Mouse (Mus musculus): Measurements from ENCODE around the gene Myh6. TPM values are rescaled to one million over a fixed set of nuclear protein-coding genes. Genes with fewer than 3 reads are reported as not detected.

Myh6 gene
- polyA plus RNA-seq, 1 experiment = not detected

GRCm38 (mm10) chr14:54942479-54942878, 24.2 kb downstream of the Myh6 start:
- no peak overlapping the region for H3K27ac ChIP-seq (ENCODE audit: insufficient read depth, low read depth, low read length)
- H3K4me3 ChIP-seq (ENCODE audit: insufficient read depth, low read depth, low read length) = no peak overlapping the region
- H3K4me1 ChIP-seq (ENCODE audit: control insufficient read depth, insufficient read depth, low read length) = peaks cover 9% of the 10 kb centered on the region
- WGBS = 94% methylated on average over 8 of the region's 8 CpGs
- TF ChIP-seq CTCF (IDR thresholded peaks at IDR 0.05; ENCODE audit: insufficient read depth, low read depth, low read length) = no peak
- TF ChIP-seq POLR2A (IDR thresholded peaks at IDR 0.05; ENCODE audit: insufficient read depth, low read depth, low read length) = no peak

- 64% methylated on average over 13 of the region's 13 CpGs for WGBS
- Histone ChIP-seq H3K4me3 (ENCODE audit: insufficient read depth, low read depth, low read length) (no peak overlapping the region), H3K4me1 (ENCODE audit: control insufficient read depth, insufficient read depth, low read length) (peaks cover 13% of the 10 kb centered on the region), H3K27ac (ENCODE audit: insufficient read depth, low read depth, low read length) (no peak overlapping the region)
- no peak for TF ChIP-seq CTCF (IDR thresholded peaks at IDR 0.05; ENCODE audit: insufficient read depth, low read depth, low read length)
- TF ChIP-seq POLR2A (IDR thresholded peaks at IDR 0.05; ENCODE audit: insufficient read depth, low read depth, low read length) = no peak
Measured at GRCm38 (mm10) chr14:54941024-54941978, 25.4 kb downstream of the Myh6 start.

GRCm38 (mm10) chr14:54940176-54940530, 26.6 kb downstream of the Myh6 start:
- Histone ChIP-seq H3K4me3 (ENCODE audit: insufficient read depth, low read depth, low read length) (no peak overlapping the region), H3K4me1 (ENCODE audit: control insufficient read depth, insufficient read depth, low read length) (peaks cover 13% of the 10 kb centered on the region), H3K27ac (ENCODE audit: insufficient read depth, low read depth, low read length) (no peak overlapping the region)
- 81% methylated on average over 3 of the region's 3 CpGs for WGBS
- TF ChIP-seq POLR2A (IDR thresholded peaks at IDR 0.05; ENCODE audit: insufficient read depth, low read depth, low read length) = no peak

- TF ChIP-seq POLR2A (IDR thresholded peaks at IDR 0.05; ENCODE audit: insufficient read depth, low read depth, low read length) = no peak
- no peak for TF ChIP-seq CTCF (IDR thresholded peaks at IDR 0.05; ENCODE audit: insufficient read depth, low read depth, low read length)
- 68% methylated on average over 12 of the region's 12 CpGs for WGBS
- no peak overlapping the region for H3K4me3 ChIP-seq (ENCODE audit: insufficient read depth, low read depth, low read length)
- peaks cover 13% of the 10 kb centered on the region for H3K4me1 ChIP-seq (ENCODE audit: control insufficient read depth, insufficient read depth, low read length)
- H3K27ac ChIP-seq (ENCODE audit: insufficient read depth, low read depth, low read length) = no peak overlapping the region
Measured at GRCm38 (mm10) chr14:54939434-54940175, 27.1 kb downstream of the Myh6 start.

- Histone ChIP-seq H3K27ac (ENCODE audit: insufficient read depth, low read depth, low read length) (no peak overlapping the region), H3K4me1 (ENCODE audit: control insufficient read depth, insufficient read depth, low read length) (peaks cover 13% of the 10 kb centered on the region), H3K4me3 (ENCODE audit: insufficient read depth, low read depth, low read length) (no peak overlapping the region)
- TF ChIP-seq POLR2A (IDR thresholded peaks at IDR 0.05; ENCODE audit: insufficient read depth, low read depth, low read length) = no peak
- TF ChIP-seq CTCF (IDR thresholded peaks at IDR 0.05; ENCODE audit: insufficient read depth, low read depth, low read length) = no peak
- WGBS = 79% methylated on average over 15 of the region's 15 CpGs
Measured at GRCm38 (mm10) chr14:54938431-54939219, 28.1 kb downstream of the Myh6 start.

- TF ChIP-seq CTCF (IDR thresholded peaks at IDR 0.05; ENCODE audit: insufficient read depth, low read depth, low read length) (no peak), POLR2A (IDR thresholded peaks at IDR 0.05; ENCODE audit: insufficient read depth, low read depth, low read length) (no peak)
- 81% methylated on average over 16 of the region's 16 CpGs for WGBS
- Histone ChIP-seq H3K4me1 (ENCODE audit: control insufficient read depth, insufficient read depth, low read length) (peaks cover 18% of the 10 kb centered on the region), H3K4me3 (ENCODE audit: insufficient read depth, low read depth, low read length) (peak overlapping the region; percentile 9), H3K27ac (ENCODE audit: insufficient read depth, low read depth, low read length) (no peak overlapping the region)
Measured at GRCm38 (mm10) chr14:54937361-54938182, 29.2 kb downstream of the Myh6 start.

GRCm38 (mm10) chr14:54936831-54937160, 29.9 kb downstream of the Myh6 start:
- Histone ChIP-seq H3K4me3 (ENCODE audit: insufficient read depth, low read depth, low read length) (peak overlapping the region; percentile 38), H3K27ac (ENCODE audit: insufficient read depth, low read depth, low read length) (no peak overlapping the region), H3K4me1 (ENCODE audit: control insufficient read depth, insufficient read depth, low read length) (peaks cover 19% of the 10 kb centered on the region)
- 72% methylated on average over 6 of the region's 6 CpGs for WGBS
- TF ChIP-seq CTCF (IDR thresholded peaks at IDR 0.05; ENCODE audit: insufficient read depth, low read depth, low read length) = no peak
- no peak for TF ChIP-seq POLR2A (IDR thresholded peaks at IDR 0.05; ENCODE audit: insufficient read depth, low read depth, low read length)
